Mouse (Mus musculus) liver, adult 2 months (tissue): ENCODE data around the gene Slc2a9. TPM values are rescaled to one million over a fixed set of nuclear protein-coding genes. Genes with fewer than 3 reads are reported as not detected.

Experiments used
- DNase-seq: peaks from one replicate; pipeline ENCODE4 v3.0.0-alpha.2; 2011; ENCODE audit warnings: low read depth, low spot score; ENCODE audit errors: extremely low read depth
- H3K27ac ChIP-seq: fragments of 200-500 bp; replicated peaks from 2 replicates; pipeline ENCODE4 v1.5.1; 2012; ENCODE audit warnings: low read depth, mild to moderate bottlenecking, control low read depth, inconsistent platforms, low read length; ENCODE audit not compliant: insufficient read depth
- H3K27me3 ChIP-seq: fragments of 200-500 bp; 2 replicates; pipeline ENCODE4 v1.6.1; 2012; ENCODE audit warnings: mild to moderate bottlenecking, moderate library complexity, low read length, inconsistent platforms; ENCODE audit not compliant: control insufficient read depth, insufficient read depth
- H3K36me3 ChIP-seq: fragments of 200-500 bp; 2 replicates; pipeline ENCODE4 v1.6.1; 2012; ENCODE audit warnings: low read length, inconsistent platforms; ENCODE audit not compliant: control insufficient read depth, insufficient read depth
- H3K4me1 ChIP-seq: fragments of 200-500 bp; 2 replicates; pipeline ENCODE4 v1.6.1; 2011; ENCODE audit warnings: low read length; ENCODE audit not compliant: control insufficient read depth, insufficient read depth
- H3K4me3 ChIP-seq: fragments of 200-500 bp; 2 replicates; pipeline ENCODE4 v1.5.1; 2011; ENCODE audit warnings: low read depth, mild to moderate bottlenecking, control low read depth, low read length, moderate library complexity; ENCODE audit not compliant: insufficient read depth
- H3K79me2 ChIP-seq: fragments of 200-500 bp; 2 replicates; pipeline ENCODE4 v1.6.1; 2012; ENCODE audit warnings: inconsistent platforms, mild to moderate bottlenecking, low read length, moderate library complexity; ENCODE audit not compliant: control insufficient read depth, insufficient read depth
- H3K9ac ChIP-seq: fragments of 200-500 bp; 2 replicates; pipeline ENCODE4 v1.6.1; 2012; ENCODE audit warnings: low read depth, mild to moderate bottlenecking, control low read depth, inconsistent platforms, low read length
- CTCF ChIP-seq: fragments of 200-500 bp; IDR thresholded peaks from 2 replicates; pipeline ENCODE4 v1.5.1; 2011; ENCODE audit warnings: low read depth, low read length, control low read depth
- POLR2A ChIP-seq: fragments of 200-500 bp; IDR thresholded peaks from 2 replicates; pipeline ENCODE4 v1.6.1; 2011; ENCODE audit warnings: low read length, control low read depth; ENCODE audit not compliant: insufficient read depth; ENCODE audit errors: extremely low read depth
- WGBS: fragments of 180-500 bp; shearing (Covaris S2); methylation state at CpG from one replicate; pipeline ENCODE4 v1.1.7; 2018; 5-methylcytosine and 5-hydroxymethylcytosine counted together
- polyA plus RNA-seq: library from polyadenylated mRNA; depleted of rRNA; stranded (reverse); fragments of >200 nt; gene quantifications from 2 replicates; pipeline ENCODE4 v1.2.3, GENCODE M21; 2012
- total RNA-seq: library from RNA; depleted of rRNA; stranded (reverse); fragments of >200 nt; gene quantifications from 2 replicates; pipeline ENCODE4 v1.2.3, GENCODE M21; 2014

Gene Slc2a9
- total and polyA plus RNA-seq, 2 experiments = 33.0 to 48.3 TPM

GRCm38 (mm10) chr5:38364396-38364795, 138.5 kb downstream of the Slc2a9 start:
- Histone ChIP-seq H3K9ac (no peak overlapping the region), H3K27ac (no peak overlapping the region), H3K79me2 (no peaks in the 10 kb centered on the region), H3K36me3 (peaks cover 16% of the 10 kb centered on the region; the same call in 1 of the 2 replicates), H3K4me3 (no peak overlapping the region), H3K4me1 (no peaks in the 10 kb centered on the region), H3K27me3 (no peaks in the 10 kb centered on the region)
- WGBS = 96% methylated on average over 5 of the region's 5 CpGs
- TF ChIP-seq POLR2A (no peak), CTCF (no peak)
- no peak for DNase-seq

- H3K4me3 ChIP-seq = no peak overlapping the region
- H3K27me3 ChIP-seq = no peaks in the 10 kb centered on the region
- H3K9ac ChIP-seq = no peak overlapping the region
- H3K79me2 ChIP-seq = no peaks in the 10 kb centered on the region
- 95% methylated on average over 2 of the region's 2 CpGs for WGBS
- peaks cover 19% of the 10 kb centered on the region; the same call in 1 of the 2 replicates for H3K36me3 ChIP-seq
- TF ChIP-seq CTCF (no peak), POLR2A (no peak)
- no peak for DNase-seq
- H3K27ac ChIP-seq = no peak overlapping the region
- H3K4me1 ChIP-seq = no peaks in the 10 kb centered on the region
Measured at GRCm38 (mm10) chr5:38359716-38360115, 143.2 kb downstream of the Slc2a9 start.

GRCm38 (mm10) chr5:38356927-38357326, 146.0 kb downstream of the Slc2a9 start:
- WGBS = 90% methylated on average over 3 of the region's 3 CpGs
- H3K4me3 ChIP-seq = no peak overlapping the region
- DNase-seq = no peak
- no peak overlapping the region for H3K9ac ChIP-seq
- TF ChIP-seq POLR2A (no peak), CTCF (no peak)
- no peak overlapping the region for H3K27ac ChIP-seq
- H3K4me1 ChIP-seq = no peaks in the 10 kb centered on the region
- H3K27me3 ChIP-seq = no peaks in the 10 kb centered on the region
- peaks cover 12% of the 10 kb centered on the region for H3K36me3 ChIP-seq
- no peaks in the 10 kb centered on the region for H3K79me2 ChIP-seq

GRCm38 (mm10) chr5:38350351-38350929, 152.5 kb downstream of the Slc2a9 start:
- WGBS = 73% methylated on average over 5 of the region's 5 CpGs
- Histone ChIP-seq H3K36me3 (peaks cover 3% of the 10 kb centered on the region), H3K4me3 (no peak overlapping the region), H3K27me3 (no peaks in the 10 kb centered on the region), H3K9ac (no peak overlapping the region), H3K4me1 (no peaks in the 10 kb centered on the region), H3K27ac (no peak overlapping the region), H3K79me2 (no peaks in the 10 kb centered on the region)
- TF ChIP-seq POLR2A (no peak), CTCF (no peak)
- no peak for DNase-seq

- Histone ChIP-seq H3K27ac (no peak overlapping the region), H3K4me1 (no peaks in the 10 kb centered on the region), H3K36me3 (peaks cover 3% of the 10 kb centered on the region; the same call in 1 of the 2 replicates), H3K9ac (no peak overlapping the region), H3K4me3 (no peak overlapping the region), H3K27me3 (peaks cover 6% of the 10 kb centered on the region; the same call in 1 of the 2 replicates), H3K79me2 (no peaks in the 10 kb centered on the region)
- 17% methylated on average over 10 of the region's 10 CpGs for WGBS
- peak; percentile 57 for DNase-seq
- TF ChIP-seq POLR2A = no peak
- TF ChIP-seq CTCF = no peak
Measured at GRCm38 (mm10) chr5:38346646-38347432, 156.1 kb downstream of the Slc2a9 start.

- Histone ChIP-seq H3K4me3 (no peak overlapping the region), H3K4me1 (no peaks in the 10 kb centered on the region), H3K36me3 (no peaks in the 10 kb centered on the region), H3K27ac (no peak overlapping the region), H3K27me3 (peaks cover 6% of the 10 kb centered on the region; the same call in 1 of the 2 replicates), H3K9ac (no peak overlapping the region), H3K79me2 (no peaks in the 10 kb centered on the region)
- TF ChIP-seq CTCF = no peak
- no peak for TF ChIP-seq POLR2A
- DNase-seq = no peak
- 71% methylated on average over 3 of the region's 3 CpGs for WGBS
Measured at GRCm38 (mm10) chr5:38343101-38343500, 159.8 kb downstream of the Slc2a9 start.
